Mouse (Mus musculus) kidney, adult 2 months (tissue): ENCODE measurements at regions not wholly inside any gene's neighbourhood (a gene's known extent, or its start where the extent isn't known, plus 50 kb on each side); places are given as distances from the start of the nearest gene placed in this dataset.

Experiments
- CTCF ChIP-seq: fragments of 200-500 bp; conservative IDR thresholded peaks from 2 replicates; pipeline ENCODE4 v1.5.1; 2011; ENCODE audit warnings: low read depth, mild to moderate bottlenecking, control low read depth, low read length, moderate library complexity, mixed read lengths; ENCODE audit not compliant: insufficient read depth, insufficient read length
- POLR2A ChIP-seq: fragments of 200-500 bp; IDR thresholded peaks from one replicate; pipeline ENCODE4 v1.6.1; 2011; ENCODE audit warnings: low read depth, low read length, control low read depth

- TF ChIP-seq CTCF (no peak), POLR2A (no peak)
These were observed 94.3 kb upstream of the Elac2 start for GRCm38 (mm10) chr11:64884518-64884917.
